Mouse (Mus musculus): ENCODE data around the gene Fam110a.

- no peak for TF ChIP-seq CTCF (IDR thresholded peaks at IDR 0.05; ENCODE audit: low read depth)
- TF ChIP-seq EP300 (IDR thresholded peaks at IDR 0.05; ENCODE audit: low read depth): no peak
Observed at GRCm38 (mm10) chr2:151977689-151978440, 2.2 kb downstream of the Fam110a start.

Data from heart, postnatal 0 days (tissue).